Mouse (Mus musculus): ENCODE measurements around the gene Nt5c3b.

GRCm38 (mm10) chr11:100376746-100377389 is 64.7 kb downstream of the Nt5c3b start:
- no peak for TF ChIP-seq CTCF (IDR thresholded peaks at IDR 0.05; ENCODE audit: extremely low read depth, insufficient read depth, insufficient read length, insufficient replicate concordance)
- no peak for TF ChIP-seq POLR2A (IDR thresholded peaks at IDR 0.05; ENCODE audit: low read depth, low read length)
